Mouse (Mus musculus): ENCODE data around the gene Zfand4. TPM values are rescaled to one million over a fixed set of nuclear protein-coding genes. Genes with fewer than 3 reads are reported as not detected.
A peak's percentile ranks its signal among the peaks of the same experiment; 100 is the strongest.

Zfand4 gene
- polyA plus RNA-seq, 1 experiment from 2014 or later, result 3.5 TPM

DNA sequence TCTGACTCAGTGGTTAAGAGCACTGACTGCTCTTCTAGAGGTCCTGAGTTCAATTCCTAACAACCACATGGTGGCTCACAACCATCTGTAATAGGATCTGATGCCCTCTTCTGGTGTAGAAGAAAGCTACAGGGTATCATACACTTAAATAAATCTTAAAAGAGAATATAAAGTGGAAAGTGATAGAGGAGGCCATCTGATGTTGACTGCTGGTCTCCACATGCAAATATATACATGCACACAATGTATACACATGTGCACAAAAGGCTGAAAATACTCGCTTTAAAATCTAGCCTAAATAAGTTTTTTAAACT is 3.0 kb downstream of the Zfand4 start:
- Histone ChIP-seq H3K27me3 (ENCODE audit: insufficient read depth, poor library complexity, severe bottlenecking) (no peaks in the 10 kb centered on the region), H3K27ac (no peak overlapping the region), H3K4me3 (no peak overlapping the region), H3K9me3 (no peaks in the 10 kb centered on the region), H3K4me1 (peaks cover 7% of the 10 kb centered on the region; the same call in 1 of the 2 replicates), H3K36me3 (peaks cover 6% of the 10 kb centered on the region; the same call in 1 of the 2 replicates)
- no peak for DNase-seq (ENCODE audit: low spot score)
- WGBS, result 88% methylated on average over 1 of the region's 1 CpGs

DNA sequence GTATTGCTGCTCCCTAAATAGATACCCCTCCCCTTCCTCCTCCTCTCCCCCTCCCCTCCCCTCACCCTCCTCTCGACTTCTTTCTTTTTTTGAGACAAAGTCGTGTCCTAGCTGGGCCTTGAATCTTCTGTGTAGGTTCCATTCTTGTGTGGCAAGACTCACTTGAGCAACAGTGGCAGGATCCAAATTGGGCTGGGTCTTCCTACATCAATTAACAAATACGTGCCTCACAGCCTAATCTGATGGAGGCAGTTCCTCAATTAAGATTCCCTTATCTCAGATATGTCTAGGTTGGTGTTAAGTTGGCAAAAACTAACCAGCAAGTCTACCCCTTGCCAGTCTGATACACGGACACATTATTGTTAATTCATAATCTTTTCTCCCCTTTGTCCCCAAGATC is 11.7 kb downstream of the Zfand4 start:
- Histone ChIP-seq H3K36me3 (no peaks in the 10 kb centered on the region; the same call in 1 of the 2 replicates), H3K27me3 (ENCODE audit: insufficient read depth, poor library complexity, severe bottlenecking) (no peaks in the 10 kb centered on the region), H3K27ac (no peak overlapping the region), H3K9me3 (no peaks in the 10 kb centered on the region), H3K4me1 (no peaks in the 10 kb centered on the region), H3K4me3 (no peak overlapping the region)
- 62% methylated on average over 4 of the region's 4 CpGs for WGBS
- no peak for DNase-seq (ENCODE audit: low spot score)

DNA sequence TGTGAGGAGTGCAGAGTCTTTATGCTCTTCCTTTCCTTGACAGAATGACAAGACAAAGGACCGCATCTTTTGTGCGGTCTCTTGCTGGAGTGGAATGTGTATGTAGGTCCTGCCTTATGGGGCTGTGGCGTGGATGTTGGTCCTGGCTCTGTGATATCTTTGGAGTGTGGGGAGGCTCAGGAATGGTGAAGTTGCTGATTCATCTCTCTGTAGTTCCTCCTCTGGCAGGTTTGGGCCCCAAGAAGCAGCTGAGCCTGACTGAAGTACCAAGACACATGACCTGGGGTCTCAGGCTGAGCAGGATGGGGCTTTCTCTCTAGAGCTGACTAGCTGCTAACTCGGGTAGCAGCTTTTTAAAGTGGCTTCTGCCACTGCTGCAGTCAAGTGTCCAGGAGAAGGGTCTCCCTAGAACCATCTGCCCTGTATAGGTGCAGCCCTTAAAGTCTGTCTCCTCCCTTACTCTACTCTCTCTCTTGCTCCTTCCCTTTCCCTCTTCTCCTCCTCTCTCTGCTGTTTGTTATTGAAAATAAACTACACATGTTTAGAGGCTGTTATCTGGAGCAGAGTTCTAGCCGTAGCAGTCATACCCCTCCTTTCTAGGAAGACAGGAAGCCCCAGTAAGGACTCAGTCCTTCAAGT is 14.8 kb downstream of the Zfand4 start:
- no peaks in the 10 kb centered on the region for H3K27me3 ChIP-seq (ENCODE audit: insufficient read depth, poor library complexity, severe bottlenecking)
- H3K27ac ChIP-seq, result no peak overlapping the region
- DNase-seq (ENCODE audit: low spot score), result no peak
- H3K4me1 ChIP-seq, result no peaks in the 10 kb centered on the region
- H3K9me3 ChIP-seq, result no peaks in the 10 kb centered on the region
- H3K4me3 ChIP-seq, result no peak overlapping the region
- H3K36me3 ChIP-seq, result peaks cover 3% of the 10 kb centered on the region; the same call in 1 of the 2 replicates
- WGBS, result 69% methylated on average over 5 of the region's 5 CpGs

DNA sequence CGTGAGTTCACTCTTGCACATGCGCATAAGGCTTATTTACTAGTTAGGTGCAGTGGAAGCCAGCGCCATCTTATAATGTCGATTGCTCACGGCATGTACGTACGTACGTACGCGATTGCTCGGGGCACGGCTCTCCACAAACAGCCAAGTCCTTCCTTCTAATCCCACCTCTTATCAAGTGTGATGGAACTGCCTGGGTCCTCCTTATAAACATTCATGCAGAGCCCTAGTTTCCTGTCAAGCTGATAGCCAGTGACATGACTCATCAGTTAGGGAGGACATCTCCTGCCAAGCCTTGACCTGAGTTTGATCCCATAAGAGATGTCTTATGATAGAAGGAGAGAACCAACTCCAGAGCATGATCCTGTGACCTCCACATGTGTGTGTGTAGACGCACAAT is 17.0 kb downstream of the Zfand4 start:
- H3K27me3 ChIP-seq (ENCODE audit: insufficient read depth, poor library complexity, severe bottlenecking), result no peaks in the 10 kb centered on the region
- no peak overlapping the region for H3K4me3 ChIP-seq
- no peak overlapping the region for H3K27ac ChIP-seq
- no peaks in the 10 kb centered on the region for H3K9me3 ChIP-seq
- 0 out of 2 replicates have a peak, but pooled peaks cover 3% of the 10 kb centered on the region for H3K36me3 ChIP-seq
- H3K4me1 ChIP-seq, result no peaks in the 10 kb centered on the region
- DNase-seq (ENCODE audit: low spot score), result no peak
- WGBS, result 92% methylated on average over 13 of the region's 13 CpGs

DNA sequence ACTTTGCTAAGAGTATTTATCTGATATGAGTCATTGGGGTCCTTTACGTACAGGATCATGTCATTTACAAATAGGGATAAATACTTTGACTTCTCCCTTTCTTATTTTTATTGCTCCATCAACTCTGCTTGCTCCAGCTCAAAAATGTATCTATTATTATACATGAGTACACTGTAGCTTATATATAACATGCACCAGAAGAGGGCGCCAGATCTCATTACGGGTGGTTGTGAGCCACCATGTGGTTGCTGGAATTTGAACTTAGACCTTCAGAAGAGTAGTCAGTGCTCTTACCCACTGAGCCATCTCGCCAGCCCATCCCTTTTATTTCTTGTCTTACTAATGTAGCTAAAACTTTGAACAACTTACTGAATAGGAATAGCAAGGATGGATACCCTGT is 18.5 kb downstream of the Zfand4 start:
- Histone ChIP-seq H3K27ac (no peak overlapping the region), H3K4me1 (no peaks in the 10 kb centered on the region), H3K4me3 (no peak overlapping the region), H3K36me3 (0 out of 2 replicates have a peak, but pooled peaks cover 3% of the 10 kb centered on the region), H3K27me3 (ENCODE audit: insufficient read depth, poor library complexity, severe bottlenecking) (no peaks in the 10 kb centered on the region), H3K9me3 (no peaks in the 10 kb centered on the region)
- 49% methylated on average over 4 of the region's 4 CpGs for WGBS
- no peak for DNase-seq (ENCODE audit: low spot score)

DNA sequence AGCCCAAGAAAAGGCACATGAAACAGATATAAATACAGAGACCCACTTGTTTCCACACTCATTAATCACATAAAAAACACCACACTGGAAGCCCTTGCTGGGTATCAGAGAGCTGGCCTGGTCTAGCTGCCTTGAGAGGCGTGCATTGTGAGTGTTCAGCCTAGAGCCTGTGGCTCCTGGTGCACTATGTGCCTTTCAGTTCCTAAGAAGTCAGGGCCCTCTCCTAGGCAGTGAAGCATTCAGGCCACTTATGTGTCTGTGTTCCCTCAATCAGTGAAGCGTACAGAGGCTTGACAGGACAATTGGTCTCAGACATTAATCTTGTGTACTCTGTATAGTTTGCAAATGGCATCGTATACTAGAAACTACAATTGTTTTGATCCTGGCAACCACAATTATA is 19.3 kb downstream of the Zfand4 start:
- Histone ChIP-seq H3K36me3 (0 out of 2 replicates have a peak, but pooled peaks cover 3% of the 10 kb centered on the region), H3K4me3 (no peak overlapping the region), H3K27me3 (ENCODE audit: insufficient read depth, poor library complexity, severe bottlenecking) (no peaks in the 10 kb centered on the region), H3K4me1 (no peaks in the 10 kb centered on the region), H3K27ac (no peak overlapping the region), H3K9me3 (no peaks in the 10 kb centered on the region)
- WGBS, result 72% methylated on average over 3 of the region's 3 CpGs
- DNase-seq (ENCODE audit: low spot score), result no peak

DNA sequence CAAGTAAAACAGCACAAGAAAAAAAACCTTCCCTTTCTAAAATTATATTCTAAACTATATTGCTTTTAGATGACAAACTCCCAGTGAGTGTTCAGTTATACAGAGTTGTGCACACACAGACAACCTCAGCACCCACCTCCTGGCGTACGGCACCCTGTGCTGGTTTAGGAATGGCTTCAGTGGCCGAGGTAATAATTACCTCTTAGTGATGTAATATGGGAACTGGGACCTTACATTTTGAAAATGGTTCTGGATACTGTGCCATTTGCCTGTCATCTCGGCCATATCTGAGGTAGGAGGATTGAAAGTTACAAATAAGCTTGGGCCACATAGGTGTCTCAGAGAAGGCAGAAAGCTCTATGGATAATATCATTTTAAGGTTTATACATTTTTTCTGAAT is 22.3 kb downstream of the Zfand4 start:
- no peak overlapping the region for H3K4me3 ChIP-seq
- no peak for DNase-seq (ENCODE audit: low spot score)
- H3K27ac ChIP-seq, result no peak overlapping the region
- no peaks in the 10 kb centered on the region for H3K27me3 ChIP-seq (ENCODE audit: insufficient read depth, poor library complexity, severe bottlenecking)
- H3K9me3 ChIP-seq, result no peaks in the 10 kb centered on the region
- no peaks in the 10 kb centered on the region for H3K4me1 ChIP-seq
- H3K36me3 ChIP-seq, result 0 out of 2 replicates have a peak, but pooled peaks cover 3% of the 10 kb centered on the region
- WGBS, result 90% methylated on average over 4 of the region's 4 CpGs

DNA sequence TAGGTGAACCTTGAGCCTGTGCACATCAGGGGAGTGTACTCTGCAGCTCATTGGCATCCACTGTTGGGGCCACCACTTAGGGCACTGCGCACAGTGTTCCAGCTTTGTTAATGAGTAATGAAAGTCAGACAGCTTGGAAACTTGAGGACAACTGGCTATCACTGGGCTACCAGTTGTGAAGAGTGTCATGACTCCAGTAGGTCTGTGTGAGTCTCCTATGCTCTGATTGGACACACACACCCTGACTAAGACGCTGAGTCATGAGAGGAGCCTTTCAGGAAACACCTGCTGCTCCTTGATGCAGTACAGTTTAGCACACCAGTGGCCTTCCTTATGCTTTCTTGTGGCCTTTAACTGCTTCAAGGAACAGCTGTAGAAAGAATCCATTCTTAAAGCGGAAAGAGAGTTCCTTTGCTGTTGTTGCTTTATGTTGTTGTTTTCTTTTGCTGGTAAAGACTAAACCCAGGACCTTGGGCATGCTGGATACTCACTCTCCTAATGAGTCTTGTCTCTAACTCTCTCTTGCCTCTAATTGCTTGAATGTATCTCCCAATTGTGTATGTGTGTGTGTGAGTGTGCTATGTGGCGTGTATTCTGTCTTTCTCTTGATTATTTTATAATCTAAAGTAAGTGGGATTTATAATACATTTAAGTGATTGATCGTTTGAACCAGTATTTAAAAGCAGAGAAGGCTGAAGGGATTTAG is 23.0 kb downstream of the Zfand4 start:
- DNase-seq (ENCODE audit: low spot score), result peak; percentile 81
- Histone ChIP-seq H3K4me3 (no peak overlapping the region), H3K4me1 (no peaks in the 10 kb centered on the region), H3K27me3 (ENCODE audit: insufficient read depth, poor library complexity, severe bottlenecking) (no peaks in the 10 kb centered on the region), H3K36me3 (0 out of 2 replicates have a peak, but pooled peaks cover 3% of the 10 kb centered on the region), H3K27ac (no peak overlapping the region), H3K9me3 (no peaks in the 10 kb centered on the region)
- 67% methylated on average over 5 of the region's 5 CpGs for WGBS

DNA sequence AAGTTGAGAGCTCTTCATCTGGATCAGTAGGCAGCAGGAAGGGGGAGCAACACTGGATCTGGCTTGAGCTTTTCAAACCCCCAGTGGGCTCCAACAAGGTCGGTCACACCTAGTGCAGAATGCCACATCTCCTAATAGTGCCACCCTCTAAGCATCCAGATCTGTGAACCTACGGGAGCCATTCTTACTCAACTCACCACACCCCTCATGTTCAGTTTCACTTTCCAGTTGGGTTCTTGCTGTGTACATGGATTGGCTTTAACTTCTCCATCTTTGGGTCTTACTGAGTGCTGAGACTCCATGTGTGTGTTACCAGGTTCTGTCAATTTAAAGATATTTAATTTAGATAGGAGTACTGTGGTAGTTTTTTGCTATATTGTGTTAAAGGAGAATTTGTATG is 47.4 kb downstream of the Zfand4 start:
- H3K36me3 ChIP-seq, result no peaks in the 10 kb centered on the region
- no peak overlapping the region for H3K27ac ChIP-seq
- peaks cover 9% of the 10 kb centered on the region; the same call in 1 of the 2 replicates for H3K4me1 ChIP-seq
- WGBS, result 92% methylated on average over 2 of the region's 2 CpGs
- no peak overlapping the region for H3K4me3 ChIP-seq
- DNase-seq (ENCODE audit: low spot score), result no peak
- H3K9me3 ChIP-seq, result no peaks in the 10 kb centered on the region
- no peaks in the 10 kb centered on the region for H3K27me3 ChIP-seq (ENCODE audit: insufficient read depth, poor library complexity, severe bottlenecking)

DNA sequence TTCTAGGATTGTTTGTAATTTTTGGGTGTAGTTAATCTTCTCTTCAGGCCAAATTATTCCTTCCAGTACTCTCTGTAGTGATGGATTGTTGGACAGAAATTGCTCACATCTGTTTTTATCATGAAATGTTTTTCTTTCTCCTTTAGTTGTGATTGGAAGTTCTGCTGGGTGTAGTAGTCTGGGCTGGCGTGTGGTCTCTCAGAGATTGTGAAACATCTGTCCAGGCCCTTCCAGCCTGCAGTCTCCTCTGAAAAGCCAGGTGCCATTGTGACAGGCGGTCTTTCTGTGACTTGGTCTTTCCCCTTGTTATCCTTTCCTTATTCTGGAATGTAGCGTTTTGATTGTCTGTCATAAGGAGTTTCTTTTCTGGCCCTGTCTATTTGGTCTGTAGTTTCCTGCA is 55.2 kb downstream of the Zfand4 start:
- Histone ChIP-seq H3K4me3 (no peak overlapping the region), H3K27ac (no peak overlapping the region), H3K27me3 (ENCODE audit: insufficient read depth, poor library complexity, severe bottlenecking) (no peaks in the 10 kb centered on the region), H3K36me3 (no peaks in the 10 kb centered on the region), H3K4me1 (peaks cover 2% of the 10 kb centered on the region; the same call in 1 of the 2 replicates), H3K9me3 (no peaks in the 10 kb centered on the region)
- DNase-seq (ENCODE audit: low spot score), result no peak
- 74% methylated on average over 3 of the region's 3 CpGs for WGBS

DNA sequence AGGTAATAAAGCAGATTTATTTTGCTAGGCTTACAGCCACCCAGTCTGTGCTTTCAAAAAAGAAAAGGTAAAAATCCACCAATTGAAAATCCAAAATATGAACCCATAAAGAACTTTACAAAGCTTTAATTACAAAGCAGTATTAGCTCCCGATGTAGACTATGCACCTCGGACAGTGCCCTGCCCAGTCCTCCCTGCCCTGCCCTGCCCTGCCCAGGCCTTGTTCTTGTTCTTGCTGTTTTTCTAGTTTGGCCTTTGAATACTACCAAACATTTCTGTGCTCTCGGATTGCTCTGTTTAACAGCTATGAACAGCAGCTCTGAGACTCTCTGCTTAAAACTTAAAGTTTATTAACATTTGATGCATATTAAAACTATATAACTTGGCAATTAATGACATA is 62.6 kb downstream of the Zfand4 start:
- no peaks in the 10 kb centered on the region for H3K27me3 ChIP-seq (ENCODE audit: insufficient read depth, poor library complexity, severe bottlenecking)
- WGBS, result 81% methylated on average over 3 of the region's 3 CpGs
- no peaks in the 10 kb centered on the region for H3K4me1 ChIP-seq
- H3K27ac ChIP-seq, result no peak overlapping the region
- H3K4me3 ChIP-seq, result no peak overlapping the region
- no peak for DNase-seq (ENCODE audit: low spot score)
- H3K36me3 ChIP-seq, result no peaks in the 10 kb centered on the region
- no peaks in the 10 kb centered on the region for H3K9me3 ChIP-seq

DNA sequence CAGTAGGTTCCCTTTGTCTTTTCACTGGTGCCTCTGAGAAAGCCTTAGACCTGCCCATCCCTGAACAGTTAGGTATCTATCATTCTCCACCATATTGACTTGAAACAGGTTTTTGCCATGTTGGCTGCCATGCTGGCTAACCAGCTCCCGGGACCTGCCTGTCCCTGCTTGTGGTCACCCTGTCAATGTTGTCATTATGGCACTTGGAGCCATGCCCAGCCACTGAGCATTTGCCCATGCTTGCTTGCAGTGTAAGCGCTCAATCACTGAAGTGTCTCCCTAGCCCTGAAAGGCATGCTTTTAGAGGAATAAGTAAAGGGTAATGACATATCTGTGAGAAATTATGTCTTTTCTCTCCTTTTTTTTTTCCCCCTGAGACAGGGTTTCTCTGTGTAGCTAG is 67.4 kb downstream of the Zfand4 start:
- WGBS, result 86% methylated on average over 2 of the region's 2 CpGs

DNA sequence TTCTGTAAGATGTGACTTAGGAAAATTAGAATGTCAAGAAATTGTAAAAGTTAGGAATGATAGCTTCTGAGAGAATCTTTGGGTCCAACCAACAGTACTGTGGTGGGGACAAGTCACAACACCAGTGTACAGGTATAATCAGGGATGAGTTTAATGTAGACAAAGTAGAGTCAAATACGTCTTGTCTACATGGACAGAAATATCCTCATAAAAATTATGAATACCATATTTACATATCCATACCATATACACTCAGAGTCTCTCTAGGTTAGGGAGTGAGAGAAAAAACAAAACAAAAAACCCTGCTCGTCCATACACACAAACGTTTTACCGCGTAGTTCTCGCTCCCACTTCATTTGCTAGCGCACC is 73.4 kb downstream of the Zfand4 start:
- WGBS, result 2% methylated on average over 7 of the region's 7 CpGs
- peak overlapping the region; percentile 97 for H3K4me3 ChIP-seq
- H3K27me3 ChIP-seq (ENCODE audit: insufficient read depth, poor library complexity, severe bottlenecking), result 0 out of 2 replicates have a peak, but pooled peaks cover 12% of the 10 kb centered on the region
- DNase-seq (ENCODE audit: low spot score), result no peak
- H3K4me1 ChIP-seq, result no peaks in the 10 kb centered on the region
- H3K36me3 ChIP-seq, result no peaks in the 10 kb centered on the region
- H3K9me3 ChIP-seq, result no peaks in the 10 kb centered on the region
- H3K27ac ChIP-seq, result peak overlapping the region; percentile 91; the same call in 1 of the 2 replicates

More for the DNA sequence above, 67.4 kb downstream of the Zfand4 start:
- no peak overlapping the region for H3K4me3 ChIP-seq
- H3K27ac ChIP-seq, result no peak overlapping the region
- H3K36me3 ChIP-seq, result no peaks in the 10 kb centered on the region
- no peaks in the 10 kb centered on the region for H3K4me1 ChIP-seq
- no peaks in the 10 kb centered on the region for H3K9me3 ChIP-seq
- 0 out of 2 replicates have a peak, but pooled peaks cover 8% of the 10 kb centered on the region for H3K27me3 ChIP-seq (ENCODE audit: insufficient read depth, poor library complexity, severe bottlenecking)
- DNase-seq (ENCODE audit: low spot score), result no peak

All from heart, embryonic 10.5 days (tissue).